Mouse (Mus musculus): ENCODE data around the gene Dcdc2c. TPM values are rescaled to one million over a fixed set of nuclear protein-coding genes. Genes with fewer than 3 reads are reported as not detected.

Gene Dcdc2c
- not detected for polyA plus RNA-seq (2015; fragmentation: Illumina TruSeq; extraction: RNeasy Lipid Tissue Mini Kit (QIAGEN cat#74804); ENCODE audit: low read depth, low replicate concordance)

DNA sequence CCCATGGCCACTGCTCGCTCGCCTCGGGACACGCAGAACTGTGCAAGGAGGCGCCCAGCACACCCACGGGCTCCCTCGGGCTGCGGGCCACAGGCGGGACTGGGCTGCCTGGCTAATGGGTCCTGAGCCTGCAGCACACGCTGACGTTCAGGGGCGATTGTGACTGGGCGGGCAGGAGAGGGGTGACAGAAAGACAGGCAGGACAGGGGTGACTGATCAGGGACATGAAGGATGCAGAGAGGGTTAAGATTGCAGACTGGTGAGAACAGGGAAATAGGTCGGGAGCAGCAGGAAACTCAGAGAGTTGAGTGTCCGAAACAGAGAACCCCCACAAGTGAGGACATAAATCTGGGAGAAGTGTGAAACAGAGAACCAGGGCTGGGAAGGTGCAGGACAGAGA lies at the start of gene Dcdc2c:
Gene Dcdc2c (minus strand): TSS at position 101 of the 400 bp plus-strand sequence.

DNA sequence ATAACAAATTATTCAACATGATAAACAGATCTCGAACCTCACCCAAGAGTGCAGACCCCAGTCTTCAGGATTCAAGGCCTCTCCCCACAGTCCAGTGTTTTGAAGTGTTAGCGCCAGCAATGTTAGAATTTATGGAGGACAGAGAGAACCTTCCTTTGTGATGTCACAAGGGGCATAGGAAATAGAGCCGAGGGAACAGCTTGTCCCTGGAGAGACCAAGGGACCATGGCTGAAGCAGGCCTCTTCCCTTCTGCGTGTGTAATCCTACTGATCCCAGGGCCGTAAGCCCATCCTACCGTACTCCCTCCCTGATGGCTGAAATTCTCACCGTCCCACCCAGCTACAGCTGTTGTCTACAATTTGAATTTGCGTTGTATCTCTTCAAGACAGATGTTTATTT lies 30.2 kb upstream of the Dcdc2c start, which contains the start of gene Allc:
Gene Allc (minus strand): TSS at position 101 of the 400 bp plus-strand sequence.

Other genes starting within 250 kb of the Dcdc2c start
- gene Allc, start 30.1 kb upstream of the Dcdc2c start, polyA plus RNA-seq (2015; fragmentation: Illumina TruSeq; extraction: RNeasy Lipid Tissue Mini Kit (QIAGEN cat#74804); ENCODE audit: low read depth, low replicate concordance), result 0.33 TPM
- gene Colec11, start 71.0 kb upstream of the Dcdc2c start, polyA plus RNA-seq (2015; fragmentation: Illumina TruSeq; extraction: RNeasy Lipid Tissue Mini Kit (QIAGEN cat#74804); ENCODE audit: low read depth, low replicate concordance), result 0.97 TPM
- gene Rps7, start 83.6 kb upstream of the Dcdc2c start, polyA plus RNA-seq (2015; fragmentation: Illumina TruSeq; extraction: RNeasy Lipid Tissue Mini Kit (QIAGEN cat#74804); ENCODE audit: low read depth, low replicate concordance), result 802 TPM
- gene Rnaseh1, start 97.2 kb upstream of the Dcdc2c start, polyA plus RNA-seq (2015; fragmentation: Illumina TruSeq; extraction: RNeasy Lipid Tissue Mini Kit (QIAGEN cat#74804); ENCODE audit: low read depth, low replicate concordance), result 12.5 TPM
- 58.9 TPM for gene Adi1, start 122.8 kb upstream of the Dcdc2c start, polyA plus RNA-seq (2015; fragmentation: Illumina TruSeq; extraction: RNeasy Lipid Tissue Mini Kit (QIAGEN cat#74804); ENCODE audit: low read depth, low replicate concordance)
- 49.4 TPM for gene Trappc12, start 198.1 kb upstream of the Dcdc2c start, polyA plus RNA-seq (2015; fragmentation: Illumina TruSeq; extraction: RNeasy Lipid Tissue Mini Kit (QIAGEN cat#74804); ENCODE audit: low read depth, low replicate concordance)
- gene Eipr1, start 199.4 kb upstream of the Dcdc2c start, polyA plus RNA-seq (2015; fragmentation: Illumina TruSeq; extraction: RNeasy Lipid Tissue Mini Kit (QIAGEN cat#74804); ENCODE audit: low read depth, low replicate concordance), result 59.2 TPM